Mouse (Mus musculus) thymus, postnatal 0 days (tissue): ENCODE results near the gene Metap2. TPM values are rescaled to one million over a fixed set of nuclear protein-coding genes. Genes with fewer than 3 reads are reported as not detected.

ENCODE experiments used
- polyA plus RNA-seq: library from polyadenylated mRNA; unstranded; fragments of >200 nt; fragmentation: Nextera tagmentation; extraction: Ambion mirVana; gene quantifications from 2 replicates; pipeline ENCODE4 v1.2.1, GENCODE M21; 2015

The Metap2 gene
- polyA plus RNA-seq, 1 experiment from 2014 or later = 261 TPM

Other genes with a start within 250 kb of the Metap2 start
- 3.0 and 3.4 TPM in 2 replicates for gene Usp44, start 65.5 kb downstream of the Metap2 start, polyA plus RNA-seq
- 15.5 and 18.8 TPM in 2 replicates for gene Vezt, start 138.7 kb upstream of the Metap2 start, polyA plus RNA-seq
- 1.5 and 1.7 TPM in 2 replicates for gene Fgd6, start 138.9 kb upstream of the Metap2 start, polyA plus RNA-seq